Mouse (Mus musculus): Measurements from ENCODE around the gene Gm20498. TPM values are rescaled to one million over a fixed set of nuclear protein-coding genes. Genes with fewer than 3 reads are reported as not detected.
"Not testable (repeated sequence)": the region's sequence is repeated elsewhere in the genome, so short reads cannot be mapped to it uniquely, and the experiment has no call there.

Gm20498 gene
- polyA plus RNA-seq, 2 experiments = 19.3 to 30.2 TPM

- H3K4me3 ChIP-seq (replicated peaks; ENCODE audit: low read length) = no peak within 1 kb of the TSS
- no peaks in the 10 kb centered on the region for H3K4me1 ChIP-seq (ENCODE audit: control insufficient read depth, insufficient read depth, low read length)
- H3K27ac ChIP-seq (replicated peaks; ENCODE audit: low read depth, low read length) = no peak within 1 kb of the TSS
- no peaks in the 10 kb centered on the region for H3K27me3 ChIP-seq (ENCODE audit: control insufficient read depth, insufficient read depth, low read length)
- TF ChIP-seq POLR2A (IDR thresholded peaks at IDR 0.05; ENCODE audit: borderline replicate concordance, extremely low read depth, insufficient read depth, insufficient read length) = no peak
- WGBS = 88% methylated on average over 1 of the region's 1 CpGs
- no peak for ATAC-seq (ENCODE audit: low FRiP score, low read depth)
- no peak for DNase-seq (ENCODE audit: low spot score)
- no peak within 1 kb of the TSS for H3K4me2 ChIP-seq (replicated peaks; ENCODE audit: low read depth, low read length, severe bottlenecking)
- 0 out of 2 replicates have a peak, but pooled peaks cover 2% of the 10 kb centered on the region for H3K36me3 ChIP-seq (ENCODE audit: control insufficient read depth, insufficient read depth, low read length)
- 0 out of 2 replicates have a peak, but pooled peaks cover 7% of the 10 kb centered on the region for H3K9me3 ChIP-seq (ENCODE audit: control insufficient read depth, low read length)
- no peak within 1 kb of the TSS for H3K9ac ChIP-seq (ENCODE audit: low read depth, low read length, severe bottlenecking)
These were observed 110.9 kb downstream of the Gm20498 start, which contains the start of gene Adam4 for GRCm38 (mm10) chr12:81421846-81422245. TSS of gene Adam4 (minus strand) at chr12:81421946.

GRCm38 (mm10) chr12:81413211-81413610 lies 119.5 kb downstream of the Gm20498 start:
- ATAC-seq (ENCODE audit: low FRiP score, low read depth) (no peak), DNase-seq (ENCODE audit: low spot score) (no peak)
- H3K9me3 ChIP-seq (ENCODE audit: control insufficient read depth, low read length) = no peaks in the 10 kb centered on the region

GRCm38 (mm10) chr12:81408966-81409365 lies 123.7 kb downstream of the Gm20498 start:
- Histone ChIP-seq H3K9me3 (ENCODE audit: control insufficient read depth, low read length) (no peaks in the 10 kb centered on the region), H3K4me3 (replicated peaks; ENCODE audit: low read length) (no peak overlapping the region), H3K4me1 (ENCODE audit: control insufficient read depth, insufficient read depth, low read length) (no peaks in the 10 kb centered on the region), H3K9ac (ENCODE audit: low read depth, low read length, severe bottlenecking) (no peak overlapping the region), H3K27me3 (ENCODE audit: control insufficient read depth, insufficient read depth, low read length) (no peaks in the 10 kb centered on the region), H3K27ac (replicated peaks; ENCODE audit: low read depth, low read length) (no peak overlapping the region), H3K36me3 (ENCODE audit: control insufficient read depth, insufficient read depth, low read length) (no peaks in the 10 kb centered on the region), H3K4me2 (replicated peaks; ENCODE audit: low read depth, low read length, severe bottlenecking) (no peak overlapping the region)
- ATAC-seq (ENCODE audit: low FRiP score, low read depth) = no peak
- 83% methylated on average over 3 of the region's 3 CpGs for WGBS
- no peak for DNase-seq (ENCODE audit: low spot score)
- no peak for TF ChIP-seq POLR2A (IDR thresholded peaks at IDR 0.05; ENCODE audit: borderline replicate concordance, extremely low read depth, insufficient read depth, insufficient read length)

More at GRCm38 (mm10) chr12:81413211-81413610, 119.5 kb downstream of the Gm20498 start:
- Histone ChIP-seq H3K9ac (ENCODE audit: low read depth, low read length, severe bottlenecking) (no peak overlapping the region), H3K4me3 (replicated peaks; ENCODE audit: low read length) (no peak overlapping the region), H3K27me3 (ENCODE audit: control insufficient read depth, insufficient read depth, low read length) (no peaks in the 10 kb centered on the region), H3K4me2 (replicated peaks; ENCODE audit: low read depth, low read length, severe bottlenecking) (no peak overlapping the region), H3K4me1 (ENCODE audit: control insufficient read depth, insufficient read depth, low read length) (no peaks in the 10 kb centered on the region), H3K27ac (replicated peaks; ENCODE audit: low read depth, low read length) (no peak overlapping the region), H3K36me3 (ENCODE audit: control insufficient read depth, insufficient read depth, low read length) (no peaks in the 10 kb centered on the region)
- WGBS = 77% methylated on average over 3 of the region's 3 CpGs
- TF ChIP-seq POLR2A (IDR thresholded peaks at IDR 0.05; ENCODE audit: borderline replicate concordance, extremely low read depth, insufficient read depth, insufficient read length) = no peak

- Histone ChIP-seq H3K4me3 (replicated peaks; ENCODE audit: low read length) (no peak overlapping the region), H3K4me2 (replicated peaks; ENCODE audit: low read depth, low read length, severe bottlenecking) (no peak overlapping the region), H3K36me3 (ENCODE audit: control insufficient read depth, insufficient read depth, low read length) (no peaks in the 10 kb centered on the region), H3K27ac (replicated peaks; ENCODE audit: low read depth, low read length) (no peak overlapping the region), H3K9me3 (ENCODE audit: control insufficient read depth, low read length) (no peaks in the 10 kb centered on the region), H3K4me1 (ENCODE audit: control insufficient read depth, insufficient read depth, low read length) (no peaks in the 10 kb centered on the region), H3K27me3 (ENCODE audit: control insufficient read depth, insufficient read depth, low read length) (no peaks in the 10 kb centered on the region), H3K9ac (ENCODE audit: low read depth, low read length, severe bottlenecking) (no peak overlapping the region)
- TF ChIP-seq POLR2A (IDR thresholded peaks at IDR 0.05; ENCODE audit: borderline replicate concordance, extremely low read depth, insufficient read depth, insufficient read length) = no peak
- ATAC-seq (ENCODE audit: low FRiP score, low read depth) (no peak), DNase-seq (ENCODE audit: low spot score) (peak; percentile 60)
- WGBS = 14% methylated on average over 1 of the region's 1 CpGs
These were observed 130.5 kb downstream of the Gm20498 start for GRCm38 (mm10) chr12:81402187-81402586.

- H3K27me3 ChIP-seq (ENCODE audit: control insufficient read depth, insufficient read depth, low read length); H3K36me3 ChIP-seq (ENCODE audit: control insufficient read depth, insufficient read depth, low read length); ATAC-seq (ENCODE audit: low FRiP score, low read depth); H3K4me1 ChIP-seq (ENCODE audit: control insufficient read depth, insufficient read depth, low read length); H3K4me2 ChIP-seq (replicated peaks; ENCODE audit: low read depth, low read length, severe bottlenecking); DNase-seq (ENCODE audit: low spot score); H3K27ac ChIP-seq (replicated peaks; ENCODE audit: low read depth, low read length); H3K9ac ChIP-seq (ENCODE audit: low read depth, low read length, severe bottlenecking); H3K4me3 ChIP-seq (replicated peaks; ENCODE audit: low read length); H3K9me3 ChIP-seq (ENCODE audit: control insufficient read depth, low read length): not testable (repeated sequence)
- 91% methylated on average over 1 of the region's 1 CpGs for WGBS
These were observed 153.3 kb downstream of the Gm20498 start, which contains the start of gene Gm4787 for GRCm38 (mm10) chr12:81379364-81379763. TSS of gene Gm4787 (minus strand) at chr12:81379464.

- WGBS = 77% methylated on average over 5 of the region's 5 CpGs
- DNase-seq (ENCODE audit: low spot score) = no peak
- Histone ChIP-seq H3K4me1 (ENCODE audit: control insufficient read depth, insufficient read depth, low read length) (0 out of 2 replicates have a peak, but pooled peaks cover 5% of the 10 kb centered on the region), H3K4me2 (replicated peaks; ENCODE audit: low read depth, low read length, severe bottlenecking) (no peak overlapping the region), H3K36me3 (ENCODE audit: control insufficient read depth, insufficient read depth, low read length) (no peaks in the 10 kb centered on the region), H3K9ac (ENCODE audit: low read depth, low read length, severe bottlenecking) (no peak overlapping the region), H3K4me3 (replicated peaks; ENCODE audit: low read length) (peak overlapping the region; percentile 65; the same call in 1 of the 2 replicates), H3K9me3 (ENCODE audit: control insufficient read depth, low read length) (no peaks in the 10 kb centered on the region), H3K27me3 (ENCODE audit: control insufficient read depth, insufficient read depth, low read length) (peaks cover 17% of the 10 kb centered on the region), H3K27ac (replicated peaks; ENCODE audit: low read depth, low read length) (no peak overlapping the region)
- ATAC-seq (ENCODE audit: low FRiP score, low read depth) = no peak
- no peak for TF ChIP-seq POLR2A (IDR thresholded peaks at IDR 0.05; ENCODE audit: borderline replicate concordance, extremely low read depth, insufficient read depth, insufficient read length)
These were observed 198.9 kb downstream of the Gm20498 start for GRCm38 (mm10) chr12:81333841-81334240.

Measured in limb, embryonic 14.5 days (tissue).